Mouse (Mus musculus) lung, embryonic 15.5 days (tissue): ENCODE data around the gene Ttc28. TPM values are rescaled to one million over a fixed set of nuclear protein-coding genes. Genes with fewer than 3 reads are reported as not detected.

Experiments
- ATAC-seq: fragments of 200-750 bp; cut with Nextera tagmentation; 2 replicates; pipeline ENCODE4 v1.8.0; 2017; ENCODE audit warnings: moderate number of reproducible peaks, borderline replicate concordance; ENCODE audit not compliant: low FRiP score, low TSS enrichment; ENCODE audit errors: extremely low read depth
- H3K27ac ChIP-seq: fragments of 300-500 bp; sonication (generic); 2 replicates; pipeline ENCODE4 v1.5.1; 2015; ENCODE audit warnings: moderate library complexity, mild to moderate bottlenecking, inconsistent platforms
- H3K27me3 ChIP-seq: fragments of 300-500 bp; sonication (generic); 2 replicates; pipeline ENCODE4 v1.6.1; 2015; ENCODE audit warnings: inconsistent platforms
- H3K36me3 ChIP-seq: fragments of 300-500 bp; sonication (generic); 2 replicates; pipeline ENCODE4 v1.6.1; 2015; ENCODE audit warnings: inconsistent platforms
- H3K4me1 ChIP-seq: fragments of 300-500 bp; sonication (generic); 2 replicates; pipeline ENCODE4 v1.6.1; 2015; ENCODE audit warnings: inconsistent platforms
- H3K4me2 ChIP-seq: fragments of 300-500 bp; sonication (generic); 2 replicates; pipeline ENCODE4 v1.6.1; 2015; ENCODE audit warnings: inconsistent platforms, mild to moderate bottlenecking, moderate library complexity
- H3K4me3 ChIP-seq: fragments of 300-500 bp; sonication (generic); 2 replicates; pipeline ENCODE4 v1.5.1; 2015; ENCODE audit warnings: mild to moderate bottlenecking, inconsistent platforms
- H3K9ac ChIP-seq: fragments of 300-500 bp; sonication (generic); 2 replicates; pipeline ENCODE4 v1.6.1; 2015; ENCODE audit warnings: inconsistent platforms
- H3K9me3 ChIP-seq: fragments of 300-500 bp; sonication (generic); 2 replicates; pipeline ENCODE4 v1.6.1; 2016; ENCODE audit warnings: inconsistent platforms
- WGBS: fragments of 180-500 bp; shearing (Covaris S2); methylation state at CpG from one replicate; pipeline ENCODE4 v1.1.7; 2015; 5-methylcytosine and 5-hydroxymethylcytosine counted together
- polyA plus RNA-seq: library from polyadenylated mRNA; unstranded; fragments of >200 nt; fragmentation: Nextera tagmentation; extraction: Ambion mirVana; gene quantifications from 2 replicates; pipeline ENCODE4 v1.2.1, GENCODE M21; 2015

Gene Ttc28
- polyA plus RNA-seq, 1 experiment from 2014 or later: 9.9 TPM

DNA sequence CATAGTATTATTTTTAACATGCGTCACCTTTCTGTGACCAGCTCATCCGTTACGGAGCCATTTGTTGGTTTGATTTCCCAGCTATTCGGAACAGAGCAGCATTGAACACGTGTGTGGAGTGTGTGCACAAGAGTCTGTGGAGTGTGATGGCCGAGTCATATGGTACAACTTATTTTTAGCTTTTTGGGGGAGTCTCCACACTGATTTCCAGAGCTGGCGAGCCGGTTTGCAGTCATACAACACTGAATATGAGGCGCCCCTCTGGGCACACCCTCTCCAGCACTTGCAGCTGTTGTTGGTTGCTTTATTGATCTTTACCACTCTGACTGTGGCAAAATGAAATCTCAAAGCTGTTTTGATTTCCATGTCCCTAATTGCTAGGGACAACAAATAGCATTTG is 197.7 kb downstream of the Ttc28 start:
- Histone ChIP-seq H3K4me2 (no peak overlapping the region), H3K4me3 (no peak overlapping the region), H3K27me3 (no peaks in the 10 kb centered on the region), H3K4me1 (peaks cover 17% of the 10 kb centered on the region), H3K36me3 (no peaks in the 10 kb centered on the region), H3K27ac (no peak overlapping the region), H3K9ac (no peak overlapping the region), H3K9me3 (no peaks in the 10 kb centered on the region)
- 74% methylated on average over 9 of the region's 9 CpGs for WGBS
- no peak for ATAC-seq

- Histone ChIP-seq H3K4me1 (no peaks in the 10 kb centered on the region), H3K4me2 (no peak overlapping the region), H3K4me3 (no peak overlapping the region), H3K9ac (no peak overlapping the region), H3K27ac (no peak overlapping the region), H3K27me3 (no peaks in the 10 kb centered on the region), H3K36me3 (no peaks in the 10 kb centered on the region), H3K9me3 (no peaks in the 10 kb centered on the region)
- WGBS: 80% methylated on average over 5 of the region's 5 CpGs
- no peak for ATAC-seq
Measured at GRCm38 (mm10) chr5:111080601-111081000, 201.0 kb downstream of the Ttc28 start.

DNA sequence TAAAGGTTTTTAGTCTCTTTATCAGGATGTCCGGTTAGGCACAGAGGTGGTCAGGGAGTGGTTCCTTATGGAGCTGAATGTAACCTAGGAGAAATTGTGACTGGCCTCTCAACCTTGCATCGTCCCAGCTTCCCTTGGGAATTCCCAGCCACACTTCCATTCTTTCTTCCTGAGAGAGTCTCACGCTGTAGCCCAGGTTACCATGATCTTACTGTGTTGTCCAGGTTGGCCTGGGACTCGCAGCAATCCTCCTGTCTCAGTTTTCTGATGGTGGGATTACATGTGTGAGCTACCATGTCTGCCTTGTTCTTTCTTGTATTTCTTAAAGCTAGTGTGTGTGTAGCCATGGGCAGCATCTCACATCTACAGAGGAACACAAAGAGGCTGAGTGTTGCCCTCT is 206.2 kb downstream of the Ttc28 start:
- WGBS: 85% methylated on average over 4 of the region's 4 CpGs
- Histone ChIP-seq H3K27ac (no peak overlapping the region), H3K4me1 (no peaks in the 10 kb centered on the region), H3K27me3 (no peaks in the 10 kb centered on the region), H3K4me2 (no peak overlapping the region), H3K9ac (no peak overlapping the region), H3K36me3 (no peaks in the 10 kb centered on the region), H3K9me3 (no peaks in the 10 kb centered on the region), H3K4me3 (no peak overlapping the region)
- no peak for ATAC-seq

- no peaks in the 10 kb centered on the region for H3K9me3 ChIP-seq
- peak overlapping the region; percentile 43; the same call in 1 of the 2 replicates for H3K27ac ChIP-seq
- peaks cover 33% of the 10 kb centered on the region for H3K4me1 ChIP-seq
- H3K36me3 ChIP-seq: peaks cover 5% of the 10 kb centered on the region
- no peak overlapping the region for H3K4me2 ChIP-seq
- ATAC-seq: no peak
- H3K9ac ChIP-seq: no peak overlapping the region
- H3K4me3 ChIP-seq: no peak overlapping the region
- no peaks in the 10 kb centered on the region for H3K27me3 ChIP-seq
- 33% methylated on average over 5 of the region's 5 CpGs for WGBS
Measured at GRCm38 (mm10) chr5:111096750-111097149, 217.1 kb downstream of the Ttc28 start.

GRCm38 (mm10) chr5:111097233-111098160 is 217.9 kb downstream of the Ttc28 start:
- H3K27ac ChIP-seq: peak overlapping the region; percentile 51
- H3K4me1 ChIP-seq: peaks cover 33% of the 10 kb centered on the region
- ATAC-seq: peak; percentile 60; the same call in 1 of the 2 replicates
- H3K36me3 ChIP-seq: peaks cover 9% of the 10 kb centered on the region
- no peaks in the 10 kb centered on the region for H3K27me3 ChIP-seq
- no peak overlapping the region for H3K4me3 ChIP-seq
- 41% methylated on average over 11 of the region's 11 CpGs for WGBS
- no peak overlapping the region for H3K9ac ChIP-seq
- no peaks in the 10 kb centered on the region for H3K9me3 ChIP-seq
- peak overlapping the region; percentile 36 for H3K4me2 ChIP-seq

DNA sequence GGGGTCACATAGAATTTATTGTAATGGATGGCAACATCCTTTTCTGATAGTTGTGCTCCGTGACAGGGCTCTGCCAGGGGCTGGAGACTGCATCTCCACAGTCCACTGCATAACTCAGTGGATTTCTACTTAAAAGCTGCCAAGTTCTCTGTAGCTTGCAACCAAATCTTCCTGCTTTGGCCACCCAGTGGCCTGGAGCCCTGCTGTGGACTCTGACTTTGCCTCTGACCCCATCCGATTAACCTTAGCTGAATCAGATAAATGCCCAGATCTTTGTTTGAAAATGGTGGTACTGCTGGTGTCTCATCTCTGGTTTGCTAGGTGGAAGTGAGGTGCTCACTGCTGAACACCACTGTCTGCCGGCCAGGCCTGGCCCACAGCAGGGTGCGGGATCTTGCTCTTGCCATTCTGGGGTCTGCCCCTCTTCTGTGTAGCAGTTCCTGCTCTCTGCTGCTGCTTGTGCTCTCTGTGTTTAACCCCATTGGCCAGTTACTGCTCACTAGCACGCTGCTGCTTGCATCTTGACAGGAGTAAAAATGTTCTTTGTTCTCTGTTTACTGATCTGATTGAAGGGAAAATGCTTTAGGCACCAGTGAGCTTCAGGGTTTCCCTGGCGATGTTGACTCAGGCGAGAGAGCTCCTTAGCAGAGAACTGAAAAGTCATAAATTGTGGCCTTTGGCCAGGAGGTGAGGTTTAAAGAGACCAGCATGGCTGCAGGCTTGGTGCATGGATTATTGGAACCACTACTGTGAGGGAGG is 219.1 kb downstream of the Ttc28 start:
- H3K36me3 ChIP-seq: peaks cover 10% of the 10 kb centered on the region
- ATAC-seq: no peak
- H3K4me3 ChIP-seq: no peak overlapping the region
- H3K27me3 ChIP-seq: no peaks in the 10 kb centered on the region
- H3K27ac ChIP-seq: peak overlapping the region; percentile 51
- H3K4me1 ChIP-seq: peaks cover 33% of the 10 kb centered on the region
- no peak overlapping the region for H3K9ac ChIP-seq
- no peaks in the 10 kb centered on the region for H3K9me3 ChIP-seq
- no peak overlapping the region for H3K4me2 ChIP-seq
- 36% methylated on average over 7 of the region's 7 CpGs for WGBS

DNA sequence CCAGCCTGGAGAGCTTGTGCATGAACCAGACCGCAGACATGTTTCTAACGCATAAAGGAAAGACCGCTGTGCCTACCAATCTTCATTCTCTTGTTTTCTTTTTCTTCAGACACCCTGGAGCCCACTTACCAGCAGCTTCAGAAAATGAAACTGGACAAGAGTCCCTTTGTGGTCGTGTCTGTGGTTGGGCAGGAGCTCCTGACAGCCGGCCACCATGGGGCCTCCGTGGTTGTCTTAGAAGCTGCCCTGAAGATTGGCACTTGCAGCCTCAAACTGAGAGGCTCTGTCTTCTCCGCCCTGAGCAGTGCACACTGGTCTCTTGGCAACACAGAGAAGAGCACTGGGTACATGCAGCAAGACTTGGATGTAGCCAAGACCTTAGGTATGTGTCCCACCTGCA is 221.0 kb downstream of the Ttc28 start:
- peaks cover 10% of the 10 kb centered on the region; the same call in 1 of the 2 replicates for H3K36me3 ChIP-seq
- no peak overlapping the region for H3K27ac ChIP-seq
- no peaks in the 10 kb centered on the region for H3K27me3 ChIP-seq
- H3K4me1 ChIP-seq: peaks cover 33% of the 10 kb centered on the region
- no peak for ATAC-seq
- no peak overlapping the region for H3K9ac ChIP-seq
- H3K9me3 ChIP-seq: no peaks in the 10 kb centered on the region
- WGBS: 78% methylated on average over 7 of the region's 7 CpGs
- H3K4me3 ChIP-seq: no peak overlapping the region
- H3K4me2 ChIP-seq: no peak overlapping the region

- H3K27me3 ChIP-seq: no peaks in the 10 kb centered on the region
- no peak for ATAC-seq
- peaks cover 31% of the 10 kb centered on the region for H3K4me1 ChIP-seq
- no peak overlapping the region for H3K4me2 ChIP-seq
- no peak overlapping the region for H3K9ac ChIP-seq
- H3K36me3 ChIP-seq: peaks cover 10% of the 10 kb centered on the region; the same call in 1 of the 2 replicates
- no peak overlapping the region for H3K27ac ChIP-seq
- 55% methylated on average over 6 of the region's 6 CpGs for WGBS
- no peaks in the 10 kb centered on the region for H3K9me3 ChIP-seq
- H3K4me3 ChIP-seq: no peak overlapping the region
Measured at GRCm38 (mm10) chr5:111101383-111101932, 221.9 kb downstream of the Ttc28 start.

DNA sequence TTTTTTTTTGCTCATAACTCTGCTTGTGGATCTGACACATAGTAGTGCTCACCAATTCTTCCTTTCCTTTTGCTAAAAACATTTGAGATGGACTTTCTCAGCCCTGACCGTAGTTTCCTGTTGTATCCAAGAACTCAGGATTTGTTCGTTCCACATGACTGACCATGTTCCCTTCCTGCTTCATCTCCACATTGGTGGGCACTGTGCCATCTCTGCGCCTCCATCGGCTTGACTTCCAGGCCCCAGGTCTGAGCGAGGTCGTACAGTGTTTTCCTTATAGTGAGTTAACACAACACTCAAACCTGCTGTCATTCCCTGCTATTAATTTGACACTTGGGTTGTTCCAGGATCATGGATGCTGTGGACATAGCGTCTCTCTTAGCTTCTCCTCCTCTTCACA is 225.2 kb downstream of the Ttc28 start:
- Histone ChIP-seq H3K9me3 (no peaks in the 10 kb centered on the region), H3K9ac (no peak overlapping the region), H3K4me3 (no peak overlapping the region), H3K4me2 (no peak overlapping the region), H3K36me3 (peaks cover 10% of the 10 kb centered on the region; the same call in 1 of the 2 replicates), H3K27me3 (no peaks in the 10 kb centered on the region), H3K4me1 (no peaks in the 10 kb centered on the region), H3K27ac (no peak overlapping the region)
- WGBS: 73% methylated on average over 7 of the region's 7 CpGs
- ATAC-seq: no peak

- no peak overlapping the region for H3K4me3 ChIP-seq
- H3K9me3 ChIP-seq: no peaks in the 10 kb centered on the region
- no peak overlapping the region for H3K9ac ChIP-seq
- no peak overlapping the region for H3K27ac ChIP-seq
- H3K4me2 ChIP-seq: no peak overlapping the region
- H3K27me3 ChIP-seq: no peaks in the 10 kb centered on the region
- no peaks in the 10 kb centered on the region for H3K36me3 ChIP-seq
- peaks cover 12% of the 10 kb centered on the region; the same call in 1 of the 2 replicates for H3K4me1 ChIP-seq
- WGBS: 59% methylated on average over 6 of the region's 6 CpGs
- ATAC-seq: no peak
Measured at GRCm38 (mm10) chr5:111111378-111111777, 231.8 kb downstream of the Ttc28 start.

DNA sequence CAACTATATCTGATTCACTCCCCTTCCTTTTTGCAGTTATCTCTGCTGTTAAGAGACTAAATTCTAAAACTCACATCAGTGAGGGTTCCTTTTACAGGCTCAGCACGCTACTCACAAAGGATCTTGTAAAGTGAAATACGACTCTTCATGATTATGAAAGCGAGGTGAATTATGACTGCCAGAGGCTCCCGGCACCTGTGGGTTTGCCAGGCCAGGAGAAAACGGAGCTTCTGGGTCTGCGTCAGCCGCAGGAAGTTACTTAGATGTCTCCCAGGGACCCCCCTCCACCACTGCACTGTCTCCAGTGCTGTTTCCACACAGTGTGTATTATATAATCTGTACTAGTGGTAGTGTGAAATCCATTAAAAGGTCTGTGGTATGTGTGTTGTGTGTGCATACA is 233.6 kb downstream of the Ttc28 start:
- Histone ChIP-seq H3K9ac (no peak overlapping the region), H3K27ac (no peak overlapping the region), H3K4me2 (no peak overlapping the region), H3K9me3 (no peaks in the 10 kb centered on the region), H3K4me1 (peaks cover 12% of the 10 kb centered on the region; the same call in 1 of the 2 replicates), H3K4me3 (no peak overlapping the region), H3K27me3 (no peaks in the 10 kb centered on the region), H3K36me3 (no peaks in the 10 kb centered on the region)
- ATAC-seq: no peak
- 49% methylated on average over 7 of the region's 7 CpGs for WGBS
